ENCODE assay signal across 21 mouse cellular contexts in genomic region chr12:105678762-105679161, GRCm38 (mm10). TPM values are rescaled to one million over a fixed set of nuclear protein-coding genes. Genes with fewer than 3 reads are reported as not detected.
DNase-seq lines count a peak whose midpoint lies in the region; ATAC-seq and TF ChIP-seq lines count a peak whose summit lies in the region.
"Had no signal": no experiment of that assay in that cellular context is flagged by ENCODE, and none has a peak within 500 bp of the region (broad histone marks: within the 10 kb centered on the region; RNA-seq: fewer than 3 reads in every experiment).

No protein-coding gene starts in this region.

- H3K27ac ChIP-seq in testis, adult 2 months (ENCODE audit: control insufficient read depth, insufficient read depth, low read depth, low read length): no peak overlapping the region
- H3K27ac ChIP-seq: embryonic facial prominence, embryonic 10.5 days; embryonic facial prominence, embryonic 12.5 days; forebrain, embryonic 13.5 days; forebrain, embryonic 15.5 days had no signal

- no peak for DNase-seq in testis, postnatal 10 days (ENCODE audit: low spot score)
- DNase-seq in urinary bladder, postnatal 10 days (ENCODE audit: low spot score): no peak
- no peak for DNase-seq in cerebellum, adult 11 months
- DNase-seq: adrenal gland, adult 8-10 months; adrenal gland, postnatal 14 days; adrenal gland, postnatal 36 days; cerebellum, adult 18-20 months; cerebellum, adult 8-10 months; cerebellum, adult 9-11 months; cerebellum, postnatal 14 days; cerebellum, postnatal 36 days; forebrain, postnatal 0 days had no signal

- no peak for TF ChIP-seq POLR2A in testis, adult 2 months (IDR thresholded peaks at IDR 0.05; ENCODE audit: control insufficient read depth, low read depth, low read length)

- peaks cover 1% of the 10 kb centered on the region; the same call in 1 of the 2 replicates for H3K36me3 ChIP-seq in testis, adult 2 months (ENCODE audit: control insufficient read depth, insufficient read depth, low read length)

- H3K27me3 ChIP-seq in testis, adult 2 months (ENCODE audit: control insufficient read depth, insufficient read depth, low read length): no peaks in the 10 kb centered on the region
- H3K27me3 ChIP-seq: embryonic facial prominence, embryonic 12.5 days; forebrain, embryonic 13.5 days; forebrain, embryonic 15.5 days; Patski had no signal

- H3K4me3 ChIP-seq in testis, adult 2 months (ENCODE audit: control insufficient read depth, low read depth, low read length): peak overlapping the region; percentile 16; the same call in 1 of the 2 replicates
- H3K4me3 ChIP-seq: embryonic facial prominence, embryonic 10.5 days; embryonic facial prominence, embryonic 12.5 days; forebrain, embryonic 13.5 days; forebrain, embryonic 15.5 days had no signal

- no peak for TF ChIP-seq CTCF in testis, adult 2 months (IDR thresholded peaks at IDR 0.05; ENCODE audit: control insufficient read depth, insufficient read depth, insufficient replicate concordance, low read depth, low read length)

- ATAC-seq in common myeloid progenitor, adult 5-6 weeks (replicated peaks; ENCODE audit: low read depth, poor library complexity, severe bottlenecking): peak; percentile 47; the same call in 1 of the 2 replicates
- ATAC-seq in hematopoietic stem cell, adult 5-6 weeks (replicated peaks in 1 of 2; ENCODE audit: insufficient read depth in 1 of 2, low FRiP score in 2 of 2, low TSS enrichment in 1 of 2, low read depth in 1 of 2, poor library complexity in 2 of 2, severe bottlenecking in 2 of 2): peak; percentile 62 to 90; a peak in 3 of 4 replicates
- ATAC-seq: activated CD4-positive, CD25-positive, alpha-beta regulatory T cell, adult 4 months; forebrain, embryonic 13.5 days; forebrain, embryonic 15.5 days; forebrain, postnatal 0 days; Patski had no signal

- H3K4me1 ChIP-seq in testis, adult 2 months (ENCODE audit: control insufficient read depth, insufficient read depth, low read length): no peaks in the 10 kb centered on the region; the same call in 1 of the 2 replicates

RNA-seq across cellular contexts. Expression of gene Gskip, which starts 5.9 kb away (rescaled TPM):
- polyA plus RNA-seq in testis, adult 2 months (2012; rRNA removed): 9.8 and 10.8 TPM in 2 replicates
- 10.7 and 11.6 TPM in 2 replicates for total RNA-seq in common myeloid progenitor, adult 5-6 weeks (2017)
- 12.4 and 16.9 TPM in 2 replicates for total RNA-seq in hematopoietic stem cell, adult 5-6 weeks (2017)

RNA-seq across cellular contexts. Expression of gene Atg2b, which starts 6.2 kb away (rescaled TPM):
- polyA plus RNA-seq in testis, adult 2 months (2012; rRNA removed): 21.9 and 23.2 TPM in 2 replicates
- 24.7 and 34.0 TPM in 2 replicates for total RNA-seq in common myeloid progenitor, adult 5-6 weeks (2017)
- total RNA-seq in hematopoietic stem cell, adult 5-6 weeks (2017): 24.3 and 32.7 TPM in 2 replicates

RNA-seq across cellular contexts. Expression of gene Ak7, which starts 27.0 kb away (rescaled TPM):
- 48.1 and 50.5 TPM in 2 replicates for polyA plus RNA-seq in testis, adult 2 months (2012; rRNA removed)
- total RNA-seq in common myeloid progenitor, adult 5-6 weeks (2017): not detected in 2 replicates
- 0.38 TPM in 1 of 2 replicates, not detected in the other for total RNA-seq in hematopoietic stem cell, adult 5-6 weeks (2017)
- polyA plus RNA-seq: Patski had no signal
